Mouse (Mus musculus) cerebellum, adult 2 months (tissue): ENCODE measurements at regions not wholly inside any gene's neighbourhood (a gene's known extent, or its start where the extent isn't known, plus 50 kb on each side); places are given as distances from the start of the nearest gene placed in this dataset.

ENCODE experiments used
- DNase-seq, 2 experiments: peaks; one replicate each; pipeline ENCODE4 v3.0.0; 2021
- H3K27ac ChIP-seq: fragments of 200-500 bp; 2 replicates; pipeline ENCODE4 v1.5.1; 2012; ENCODE audit warnings: low read length, control low read depth, inconsistent platforms; ENCODE audit not compliant: insufficient read depth
- H3K27me3 ChIP-seq: fragments of 200-500 bp; 2 replicates; pipeline ENCODE4 v1.6.1; 2012; ENCODE audit warnings: inconsistent platforms, mild to moderate bottlenecking, low read length, moderate library complexity; ENCODE audit not compliant: control insufficient read depth, insufficient read depth
- H3K4me1 ChIP-seq: fragments of 200-500 bp; 2 replicates; pipeline ENCODE4 v1.6.1; 2011; ENCODE audit warnings: low read length; ENCODE audit not compliant: control insufficient read depth, insufficient read depth
- H3K4me3 ChIP-seq: fragments of 200-500 bp; replicated peaks from 2 replicates; pipeline ENCODE3; 2011; ENCODE audit warnings: mild to moderate bottlenecking, low read depth, low read length, control low read depth; ENCODE audit not compliant: insufficient read depth
- CTCF ChIP-seq: fragments of 200-500 bp; IDR thresholded peaks from 2 replicates; pipeline ENCODE4 v1.5.1; 2011; ENCODE audit warnings: low read depth, mild to moderate bottlenecking, control low read depth, low read length, moderate library complexity, borderline replicate concordance; ENCODE audit not compliant: insufficient read depth
- POLR2A ChIP-seq: fragments of 200-500 bp; IDR thresholded peaks from 2 replicates; pipeline ENCODE4 v1.6.1; 2011; ENCODE audit warnings: low read length, control low read depth, borderline replicate concordance; ENCODE audit not compliant: insufficient read depth
- WGBS: fragments of 180-500 bp; shearing (Covaris S2); methylation state at CpG from one replicate; pipeline ENCODE4 v1.1.7; 2018; 5-methylcytosine and 5-hydroxymethylcytosine counted together

- no peak overlapping the region for H3K4me3 ChIP-seq
- TF ChIP-seq POLR2A (no peak), CTCF (no peak)
- 67% methylated on average over 1 of the region's 1 CpGs for WGBS
- DNase-seq = no peak
- no peaks in the 10 kb centered on the region for H3K27me3 ChIP-seq
- H3K4me1 ChIP-seq = no peaks in the 10 kb centered on the region
- H3K27ac ChIP-seq = no peak overlapping the region
Measured at GRCm38 (mm10) chr10:48066986-48067385, 1721.6 kb downstream of the Grik2 start.

GRCm38 (mm10) chr10:48027296-48027695 is 1761.3 kb downstream of the Grik2 start:
- no peak overlapping the region for H3K4me3 ChIP-seq
- WGBS = 97% methylated on average over 1 of the region's 1 CpGs
- no peaks in the 10 kb centered on the region for H3K27me3 ChIP-seq
- DNase-seq = no peak
- no peak overlapping the region for H3K27ac ChIP-seq
- TF ChIP-seq POLR2A (no peak), CTCF (no peak)
- no peaks in the 10 kb centered on the region for H3K4me1 ChIP-seq

DNA sequence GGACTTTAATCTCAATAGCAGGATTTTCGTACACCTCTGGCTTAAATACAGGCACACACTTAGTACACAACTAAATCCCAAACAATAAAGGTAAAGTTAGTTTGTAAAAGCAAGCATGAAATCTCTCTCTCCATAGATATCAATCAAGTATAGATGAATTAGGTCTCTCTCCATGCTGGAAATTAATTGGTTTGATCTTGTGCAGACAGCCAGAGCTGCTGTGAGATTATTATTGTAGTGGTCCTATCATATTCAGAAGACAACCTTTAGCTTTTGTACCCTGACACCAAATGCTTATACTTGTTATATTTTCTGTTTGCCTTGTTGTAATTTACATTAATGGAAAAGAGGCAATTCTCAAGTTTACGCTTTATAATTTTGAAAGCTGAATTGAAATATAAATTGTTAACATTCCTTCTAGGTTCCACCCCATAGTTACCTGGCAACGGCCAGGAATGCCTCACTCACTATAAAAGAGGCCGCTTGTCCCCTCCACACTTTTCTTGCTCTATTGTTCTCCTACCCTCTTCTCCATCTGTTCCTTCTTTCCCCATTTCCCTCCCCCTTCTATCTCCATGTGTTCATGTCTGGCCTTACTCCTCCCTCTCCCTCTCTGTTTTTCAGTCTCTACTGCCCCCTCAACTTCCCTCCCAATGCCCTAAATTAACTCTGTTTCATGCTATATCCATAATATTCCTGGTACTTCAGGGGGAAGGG is 1797.1 kb downstream of the Grik2 start:
- no peaks in the 10 kb centered on the region for H3K27me3 ChIP-seq
- H3K27ac ChIP-seq = no peak overlapping the region
- no peak overlapping the region for H3K4me3 ChIP-seq
- TF ChIP-seq CTCF (no peak), POLR2A (no peak)
- whole genome bisulfite sequencing = 30% methylated on average over 4 of the region's 4 CpGs
- H3K4me1 ChIP-seq = no peaks in the 10 kb centered on the region
- DNase-seq = no peak

- no peak overlapping the region for H3K4me3 ChIP-seq
- no peak overlapping the region for H3K27ac ChIP-seq
- TF ChIP-seq POLR2A (no peak), CTCF (no peak)
- no peaks in the 10 kb centered on the region for H3K27me3 ChIP-seq
- peak in 1 of 2 experiments; percentile 1 for DNase-seq
- H3K4me1 ChIP-seq = no peaks in the 10 kb centered on the region
Measured at GRCm38 (mm10) chr10:47979028-47979427, 1809.5 kb downstream of the Grik2 start.
